Mouse (Mus musculus) lung, postnatal 4 days (tissue): Measurements from ENCODE around the gene Ubn2.
"Not testable (repeated sequence)": the region's sequence is repeated elsewhere in the genome, so short reads cannot be mapped to it uniquely, and the experiment has no call there.

Experiments used
- DNase-seq, 2 experiments: peaks; one replicate each; pipeline ENCODE4 v3.0.0; 2021

Gene Ubn2

GRCm38 (mm10) chr6:38534640-38535365 lies 101.1 kb downstream of the Ubn2 start:
- DNase-seq = peak; percentile 96 to 99

- no peak for DNase-seq
Observed at GRCm38 (mm10) chr6:38535366-38535690, 101.6 kb downstream of the Ubn2 start.

DNA sequence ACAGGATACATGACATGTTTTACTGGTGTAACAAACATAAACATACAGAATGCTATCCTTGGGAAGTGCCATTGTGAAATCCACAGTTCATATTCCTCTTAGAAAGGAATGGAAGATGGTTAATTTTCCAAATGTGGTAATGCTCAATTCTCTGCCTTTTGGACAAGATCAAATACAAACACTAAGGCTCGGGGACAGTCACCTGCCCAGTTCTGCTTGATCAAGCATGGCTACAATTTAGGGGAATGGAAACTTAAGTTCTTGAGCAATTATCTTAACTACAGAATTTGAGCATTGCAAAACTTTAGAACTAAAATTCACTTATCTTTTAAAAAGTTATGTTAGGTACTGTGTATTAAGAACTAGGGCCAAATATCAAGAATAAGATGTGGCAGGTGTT lies 102.0 kb downstream of the Ubn2 start:
- DNase-seq = no peak

GRCm38 (mm10) chr6:38544141-38544540 lies 110.4 kb downstream of the Ubn2 start:
- not testable (repeated sequence) for DNase-seq

DNA sequence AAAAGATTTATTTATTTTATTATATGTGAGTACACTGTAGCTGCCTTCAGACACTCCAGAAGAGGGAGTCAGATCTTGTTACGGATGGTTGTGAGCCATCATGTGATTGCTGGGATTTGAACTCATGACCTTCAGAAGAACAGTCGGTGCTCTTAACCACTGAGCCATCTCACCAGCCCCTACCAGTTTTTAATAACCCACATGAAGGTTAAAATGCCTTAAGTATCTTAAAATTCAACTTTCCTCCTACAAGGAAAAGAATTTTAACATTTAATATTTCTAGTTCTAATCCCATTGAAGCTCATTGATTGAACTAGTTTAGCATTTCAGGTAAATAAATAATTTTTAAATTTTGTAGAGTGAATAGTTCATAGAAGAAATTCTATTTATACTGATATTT lies 113.3 kb downstream of the Ubn2 start:
- not testable (repeated sequence) for DNase-seq

GRCm38 (mm10) chr6:38547707-38548106 lies 114.0 kb downstream of the Ubn2 start:
- no peak for DNase-seq

- not testable (repeated sequence) for DNase-seq
Observed at GRCm38 (mm10) chr6:38548595-38548994, 114.8 kb downstream of the Ubn2 start.

- DNase-seq = not testable (repeated sequence)
Observed at GRCm38 (mm10) chr6:38549840-38550239, 116.1 kb downstream of the Ubn2 start.

DNA sequence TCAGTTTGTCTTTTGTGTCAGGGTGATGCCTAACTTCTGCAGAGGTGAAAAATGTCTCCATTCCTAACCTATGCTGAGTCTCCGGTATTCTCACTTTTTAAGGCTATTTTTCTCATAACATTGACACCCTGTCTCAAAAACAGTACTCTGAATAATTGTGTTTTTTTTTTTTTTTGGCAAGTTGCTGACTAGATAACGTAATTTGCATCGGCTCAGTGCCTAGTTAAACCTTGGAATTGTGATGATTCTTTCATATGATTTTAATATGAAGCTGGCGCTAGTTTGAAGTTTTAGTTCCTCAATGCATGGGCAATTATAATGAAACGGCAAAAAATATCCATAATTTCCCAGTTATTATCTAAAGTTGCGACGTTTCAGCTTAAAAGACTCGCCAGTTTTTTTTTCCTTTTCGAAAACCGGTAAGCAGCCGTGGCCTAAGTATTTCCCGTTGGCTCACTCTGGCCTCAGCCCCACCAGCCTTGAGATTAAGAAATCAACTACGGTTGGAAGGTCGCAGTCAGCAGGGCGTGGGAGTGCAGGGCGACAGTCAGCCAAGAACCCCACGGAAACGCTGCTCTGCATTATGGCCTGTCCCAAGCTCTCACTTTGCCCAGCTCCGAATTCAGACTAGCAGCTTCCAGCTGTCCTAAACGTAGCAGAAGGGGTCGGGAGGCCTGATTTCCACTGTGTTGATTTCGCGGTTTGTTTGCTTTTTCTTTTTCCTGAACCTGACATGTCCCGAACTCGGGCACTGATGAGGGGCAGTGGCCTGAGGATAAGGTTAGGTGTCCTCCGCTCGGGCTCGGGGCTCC lies 116.7 kb downstream of the Ubn2 start:
- peak; percentile 83 for DNase-seq

DNA sequence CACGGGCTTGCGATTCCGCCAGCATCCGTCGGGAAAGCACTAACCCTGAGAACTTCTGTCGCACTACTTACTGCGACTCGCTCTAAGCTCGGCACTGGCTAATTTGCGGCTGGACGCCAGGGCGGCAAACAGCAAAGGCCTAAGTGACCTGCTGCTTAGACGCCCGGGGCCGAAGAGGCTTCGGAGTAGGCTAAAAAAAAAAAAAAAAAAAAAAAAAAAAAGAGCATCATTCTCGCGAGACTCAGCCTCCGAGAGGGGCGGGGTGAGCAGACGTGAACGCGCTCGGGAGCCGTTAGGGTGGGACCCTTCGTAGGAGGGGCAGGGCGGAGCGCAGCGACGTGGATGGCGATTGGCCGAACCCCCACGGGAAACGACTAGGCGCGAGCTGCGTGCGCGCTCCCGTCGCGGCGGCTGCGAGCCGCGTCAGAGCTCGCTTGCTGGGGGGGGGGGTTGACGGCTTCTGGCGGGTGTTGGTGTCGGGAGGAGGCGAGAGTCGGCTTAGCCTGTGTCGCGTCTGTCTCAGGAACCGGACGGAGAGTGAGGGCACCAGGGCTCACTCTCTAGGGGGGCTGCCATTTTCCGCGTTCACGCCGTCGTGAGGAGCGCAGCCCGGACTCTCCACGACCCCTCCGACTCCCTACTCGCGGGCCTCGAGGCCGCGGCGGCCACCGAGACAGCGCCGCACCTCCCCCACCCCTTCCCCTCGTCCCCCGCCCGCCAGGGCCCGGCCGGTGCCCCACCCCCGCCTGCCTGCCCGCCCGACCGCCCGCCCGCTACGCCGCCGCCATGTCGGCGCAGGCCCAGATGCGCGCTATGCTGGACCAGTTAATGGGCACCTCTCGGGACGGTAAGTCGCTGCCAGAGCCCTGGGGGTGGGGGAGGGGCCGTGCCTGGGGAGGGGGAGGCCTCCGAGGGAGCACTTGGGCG lies 117.6 kb downstream of the Ubn2 start, which contains the start of gene Luc7l2:
TSS of gene Luc7l2 (plus strand) at position 273 of the 927 bp plus-strand sequence.
- DNase-seq = peak; percentile 97 to 99

- peak; percentile 99 for DNase-seq
Observed at GRCm38 (mm10) chr6:38551989-38552635, 118.4 kb downstream of the Ubn2 start.

GRCm38 (mm10) chr6:38552636-38553000 lies 118.9 kb downstream of the Ubn2 start:
- no peak for DNase-seq
